ENCODE assay signal across 8 mouse cellular contexts in genomic region chr15:98676471-98676870, GRCm38 (mm10). TPM values are rescaled to one million over a fixed set of nuclear protein-coding genes. Genes with fewer than 3 reads are reported as not detected.
DNase-seq lines count a peak whose midpoint lies in the region; ATAC-seq and TF ChIP-seq lines count a peak whose summit lies in the region.

No protein-coding gene starts in this region.

- no peaks in the 10 kb centered on the region for H3K36me3 ChIP-seq in kidney, adult 2 months (ENCODE audit: control insufficient read depth, insufficient read depth, low read length)
- H3K36me3 ChIP-seq in forebrain, embryonic 11.5 days (ENCODE audit: control insufficient read depth, insufficient read depth, low read length), result no peaks in the 10 kb centered on the region
- H3K36me3 ChIP-seq in kidney, postnatal 0 days (ENCODE audit: insufficient read depth, low read length), result no peaks in the 10 kb centered on the region

- H3K27me3 ChIP-seq in kidney, adult 2 months (replicated peaks; ENCODE audit: control insufficient read depth, insufficient read depth, low read length), result no peaks in the 10 kb centered on the region
- H3K27me3 ChIP-seq in forebrain, embryonic 11.5 days (ENCODE audit: control insufficient read depth, insufficient read depth, low read length), result peaks cover 22% of the 10 kb centered on the region
- peaks cover 27% of the 10 kb centered on the region for H3K27me3 ChIP-seq in kidney, postnatal 0 days (ENCODE audit: insufficient read depth, low read length)

- peak; percentile 24 for DNase-seq in kidney, adult 2 months
- DNase-seq in kidney, postnatal 14 days, result no peak
- DNase-seq in MN1 (ENCODE audit: low spot score), result peak; percentile 66
- DNase-seq in forebrain, embryonic 11.5 days (ENCODE audit: low spot score), result no peak
- DNase-seq in kidney, postnatal 0 days (ENCODE audit: low spot score), result no peak
- peak; percentile 14 to 29 for DNase-seq in natural killer cell, adult 2 months (ENCODE audit: low spot score in 2 of 2)
- no peak for DNase-seq in adrenal gland, adult 18-20 months (ENCODE audit: low spot score in 2 of 2)

- peak overlapping the region; percentile 71; the same call in 1 of the 2 replicates for H3K4me3 ChIP-seq in kidney, adult 2 months (ENCODE audit: insufficient read depth, low read depth, low read length)
- H3K4me3 ChIP-seq in forebrain, embryonic 11.5 days (ENCODE audit: low read depth, low read length), result peak overlapping the region; percentile 42
- H3K4me3 ChIP-seq in kidney, postnatal 0 days (replicated peaks; ENCODE audit: low read depth, low read length), result peak overlapping the region; percentile 30; the same call in 1 of the 2 replicates

- peak overlapping the region; percentile 88 for H3K4me2 ChIP-seq in forebrain, embryonic 11.5 days (ENCODE audit: low read depth, low read length, severe bottlenecking)
- H3K4me2 ChIP-seq in kidney, postnatal 0 days (ENCODE audit: low read length), result peak overlapping the region; percentile 67

- no peaks in the 10 kb centered on the region for H3K9me3 ChIP-seq in forebrain, embryonic 11.5 days (ENCODE audit: control insufficient read depth, low read length)
- H3K9me3 ChIP-seq in kidney, postnatal 0 days (replicated peaks; ENCODE audit: low read length), result no peaks in the 10 kb centered on the region

- no peak for TF ChIP-seq POLR2A in kidney, adult 2 months (IDR thresholded peaks at IDR 0.05; ENCODE audit: low read depth, low read length)

- WGBS in kidney, adult 2 months, result 4% methylated on average over 9 of the region's 9 CpGs
- WGBS in forebrain, embryonic 11.5 days, result 5% methylated on average over 9 of the region's 9 CpGs
- WGBS in kidney, postnatal 0 days, result under 1% methylated on average over 9 of the region's 9 CpGs

- no peak for TF ChIP-seq CTCF in kidney, adult 2 months (conservative IDR thresholded peaks at IDR 0.05; ENCODE audit: insufficient read depth, insufficient read length, low read depth, low read length)
- TF ChIP-seq CTCF in kidney, postnatal 0 days (IDR thresholded peaks at IDR 0.05; ENCODE audit: low read depth), result no peak

- peak overlapping the region; percentile 39 for H3K9ac ChIP-seq in forebrain, embryonic 11.5 days (ENCODE audit: low read length)
- no peak overlapping the region for H3K9ac ChIP-seq in kidney, postnatal 0 days (ENCODE audit: low read depth, low read length)

- H3K4me1 ChIP-seq in kidney, adult 2 months (ENCODE audit: control insufficient read depth, insufficient read depth, low read length), result no peaks in the 10 kb centered on the region
- H3K4me1 ChIP-seq in forebrain, embryonic 11.5 days (replicated peaks; ENCODE audit: control insufficient read depth, insufficient read depth, low read length), result peaks cover 25% of the 10 kb centered on the region
- peaks cover 21% of the 10 kb centered on the region for H3K4me1 ChIP-seq in kidney, postnatal 0 days (replicated peaks; ENCODE audit: insufficient read depth, low read length)

- no peak overlapping the region for H3K27ac ChIP-seq in kidney, adult 2 months (ENCODE audit: insufficient read depth, low read depth, low read length)
- H3K27ac ChIP-seq in forebrain, embryonic 11.5 days (ENCODE audit: low read depth, low read length), result no peak overlapping the region
- H3K27ac ChIP-seq in kidney, postnatal 0 days, result no peak overlapping the region

- ATAC-seq in forebrain, embryonic 11.5 days (replicated peaks; ENCODE audit: low FRiP score), result no peak
- ATAC-seq in kidney, postnatal 0 days (replicated peaks; ENCODE audit: low FRiP score, low read depth), result no peak
- no peak for ATAC-seq in monocyte, adult 5-6 weeks (replicated peaks; ENCODE audit: insufficient number of reproducible peaks, low FRiP score, low TSS enrichment, poor library complexity, severe bottlenecking)

RNA-seq across cellular contexts. Expression of gene Rnd1, which starts 0.8 kb away (rescaled TPM):
- polyA plus RNA-seq in kidney, adult 2 months (2012; rRNA removed), result 2.2 and 2.8 TPM in 2 replicates
- polyA plus RNA-seq in forebrain, embryonic 11.5 days (2014; fragmentation: Nextera tagmentation; extraction: Ambion mirVana), result 1.9 and 2.8 TPM in 2 replicates
- 0.50 and 0.66 TPM in 2 replicates for polyA plus RNA-seq in kidney, postnatal 0 days (2015; fragmentation: Nextera tagmentation; extraction: Ambion mirVana)
- 1.2 to 2.8 TPM (median 1.5 TPM) in 3 replicates for total RNA-seq in monocyte, adult 5-6 weeks (2017)
- total RNA-seq in adrenal gland, adult 18-20 months (2021), result 1 to 10 TPM; 2.0 to 7.6 TPM

RNA-seq across cellular contexts. Expression of gene Ddx23, which starts 13.8 kb away (rescaled TPM):
- polyA plus RNA-seq in kidney, adult 2 months (2012; rRNA removed), result 23.8 and 24.4 TPM in 2 replicates
- 24.2 and 31.2 TPM in 2 replicates for polyA plus RNA-seq in forebrain, embryonic 11.5 days (2014; fragmentation: Nextera tagmentation; extraction: Ambion mirVana)
- 14.6 and 17.6 TPM in 2 replicates for polyA plus RNA-seq in kidney, postnatal 0 days (2015; fragmentation: Nextera tagmentation; extraction: Ambion mirVana)
- total RNA-seq in monocyte, adult 5-6 weeks (2017), result 106 to 143 TPM (median 108 TPM) in 3 replicates
- 10 to 100 TPM; 80.7 to 83.8 TPM for total RNA-seq in adrenal gland, adult 18-20 months (2021)

RNA-seq across cellular contexts. Expression of gene Ccdc65, which starts 31.5 kb away (rescaled TPM):
- polyA plus RNA-seq in kidney, adult 2 months (2012; rRNA removed), result 0.42 and 0.60 TPM in 2 replicates
- 0.92 and 1.3 TPM in 2 replicates for polyA plus RNA-seq in forebrain, embryonic 11.5 days (2014; fragmentation: Nextera tagmentation; extraction: Ambion mirVana)
- polyA plus RNA-seq in kidney, postnatal 0 days (2015; fragmentation: Nextera tagmentation; extraction: Ambion mirVana), result 0.74 and 0.75 TPM in 2 replicates
- not detected in 3 replicates for total RNA-seq in monocyte, adult 5-6 weeks (2017)
- under 1 TPM; 0.43 to 0.45 TPM for total RNA-seq in adrenal gland, adult 18-20 months (2021)

RNA-seq across cellular contexts. Expression of gene Cacnb3, which starts 45.8 kb away (rescaled TPM):
- 20.2 and 21.7 TPM in 2 replicates for polyA plus RNA-seq in kidney, adult 2 months (2012; rRNA removed)
- polyA plus RNA-seq in forebrain, embryonic 11.5 days (2014; fragmentation: Nextera tagmentation; extraction: Ambion mirVana), result 45.3 and 46.9 TPM in 2 replicates
- polyA plus RNA-seq in kidney, postnatal 0 days (2015; fragmentation: Nextera tagmentation; extraction: Ambion mirVana), result 19.8 and 22.4 TPM in 2 replicates
- 0.68 to 1.3 TPM in 2 of 3 replicates, not detected in the other for total RNA-seq in monocyte, adult 5-6 weeks (2017)
- total RNA-seq in adrenal gland, adult 18-20 months (2021), result 10 to 100 TPM; 11.9 to 14.3 TPM

RNA-seq across cellular contexts. Expression of gene Fkbp11, which starts 51.5 kb away (rescaled TPM):
- 9.3 and 10.1 TPM in 2 replicates for polyA plus RNA-seq in kidney, adult 2 months (2012; rRNA removed)
- polyA plus RNA-seq in forebrain, embryonic 11.5 days (2014; fragmentation: Nextera tagmentation; extraction: Ambion mirVana), result 6.1 and 6.7 TPM in 2 replicates
- 34.4 and 34.6 TPM in 2 replicates for polyA plus RNA-seq in kidney, postnatal 0 days (2015; fragmentation: Nextera tagmentation; extraction: Ambion mirVana)
- 0.11 to 2.2 TPM in 2 of 3 replicates, not detected in the other for total RNA-seq in monocyte, adult 5-6 weeks (2017)
- 1 to 10 TPM; 4.7 to 6.7 TPM for total RNA-seq in adrenal gland, adult 18-20 months (2021)

Comparison
In these comparisons a context has a peak if more than half of its experiments do, and no peak if none do; other contexts are left out.
1. DNase-seq: peak in kidney, adult 2 months (single experiment), MN1 (single experiment) and natural killer cell, adult 2 months (2 of 2); none in kidney, postnatal 14 days (single experiment), forebrain, embryonic 11.5 days (single experiment), kidney, postnatal 0 days (single experiment) and adrenal gland, adult 18-20 months (0 of 2).
2. Peak in every context shown above with its lines, with median percentiles within 50 percentile points of each other: H3K4me3 ChIP-seq.